Mouse (Mus musculus) megakaryocyte-erythroid progenitor cell, adult 5 weeks (primary cell): ENCODE data around the gene Jmjd8. TPM values are rescaled to one million over a fixed set of nuclear protein-coding genes. Genes with fewer than 3 reads are reported as not detected.

Source experiments
- polyA plus RNA-seq: library from polyadenylated mRNA; stranded (reverse); fragments of >175 nt; gene quantifications from 2 replicates; pipeline ENCODE4 v1.2.3, GENCODE M21; 2012

Jmjd8 gene
- polyA plus RNA-seq, 1 experiment: 9.7 TPM

Other genes with a start within 250 kb of the Jmjd8 start
- 37.2 and 46.2 TPM in 2 replicates for gene Lmf1, start 249.8 kb upstream of the Jmjd8 start, polyA plus RNA-seq
- gene Gng13, start 111.7 kb upstream of the Jmjd8 start, polyA plus RNA-seq: not detected in 2 replicates
- gene Chtf18, start 101.4 kb upstream of the Jmjd8 start, polyA plus RNA-seq: 62.0 and 75.4 TPM in 2 replicates
- 29.2 and 34.8 TPM in 2 replicates for gene Rpusd1, start 101.2 kb upstream of the Jmjd8 start, polyA plus RNA-seq
- 0.04 TPM in 1 of 2 replicates, not detected in the other for gene Mslnl, start 92.8 kb upstream of the Jmjd8 start, polyA plus RNA-seq
- gene Msln, start 74.5 kb upstream of the Jmjd8 start, polyA plus RNA-seq: not detected in 2 replicates
- gene Narfl, start 55.1 kb upstream of the Jmjd8 start, polyA plus RNA-seq: 19.6 and 19.7 TPM in 2 replicates
- gene Haghl, start 43.2 kb upstream of the Jmjd8 start, polyA plus RNA-seq: 28.8 and 33.6 TPM in 2 replicates
- 0.11 TPM in 1 of 2 replicates, not detected in the other for gene Ccdc78, start 42.3 kb upstream of the Jmjd8 start, polyA plus RNA-seq
- gene Fam173a, start 36.0 kb upstream of the Jmjd8 start, polyA plus RNA-seq: 40.2 and 41.6 TPM in 2 replicates
- not detected in 2 replicates for gene AC134908.4, start 33.2 kb upstream of the Jmjd8 start, polyA plus RNA-seq
- 132 and 135 TPM in 2 replicates for gene Metrn, start 31.7 kb upstream of the Jmjd8 start, polyA plus RNA-seq
- 0.12 and 0.13 TPM in 2 replicates for gene Fbxl16, start 19.8 kb upstream of the Jmjd8 start, polyA plus RNA-seq
- 8.2 and 8.6 TPM in 2 replicates for gene Wdr24, start 5.2 kb upstream of the Jmjd8 start, polyA plus RNA-seq
- gene Stub1, start 4.5 kb downstream of the Jmjd8 start, polyA plus RNA-seq: 153 and 162 TPM in 2 replicates
- gene Rhbdl1, start 8.4 kb downstream of the Jmjd8 start, polyA plus RNA-seq: 2.0 and 2.5 TPM in 2 replicates
- 9.8 and 11.1 TPM in 2 replicates for gene Gm20683, start 12.9 kb downstream of the Jmjd8 start, polyA plus RNA-seq
- gene Rhot2, start 16.0 kb downstream of the Jmjd8 start, polyA plus RNA-seq: 116 and 144 TPM in 2 replicates
- gene Wdr90, start 32.6 kb downstream of the Jmjd8 start, polyA plus RNA-seq: 25.5 and 31.2 TPM in 2 replicates
- 137 and 165 TPM in 2 replicates for gene Mcrip2, start 39.9 kb downstream of the Jmjd8 start, polyA plus RNA-seq
- 49.6 and 51.3 TPM in 2 replicates for gene Mettl26, start 46.2 kb downstream of the Jmjd8 start, polyA plus RNA-seq
- 3.7 and 7.4 TPM in 2 replicates for gene Wfikkn1, start 52.0 kb downstream of the Jmjd8 start, polyA plus RNA-seq
- 11.1 and 12.9 TPM in 2 replicates for gene Rab40c, start 90.9 kb downstream of the Jmjd8 start, polyA plus RNA-seq
- gene Pigq, start 116.1 kb downstream of the Jmjd8 start, polyA plus RNA-seq: 135 and 143 TPM in 2 replicates
- 0.50 TPM in 1 of 2 replicates, not detected in the other for gene Nhlrc4, start 116.1 kb downstream of the Jmjd8 start, polyA plus RNA-seq
- 0.02 and 0.04 TPM in 2 replicates for gene A930017K11Rik, start 123.7 kb downstream of the Jmjd8 start, polyA plus RNA-seq
- 46.0 and 55.2 TPM in 2 replicates for gene Capn15, start 156.9 kb downstream of the Jmjd8 start, polyA plus RNA-seq
- gene Rab11fip3, start 240.7 kb downstream of the Jmjd8 start, polyA plus RNA-seq: 5.8 and 10.9 TPM in 2 replicates